Mouse (Mus musculus) lung, postnatal 0 days (tissue): ENCODE results near the gene Itpr2. TPM values are rescaled to one million over a fixed set of nuclear protein-coding genes. Genes with fewer than 3 reads are reported as not detected.
A peak's percentile ranks its signal among the peaks of the same experiment; 100 is the strongest.

Experiments used
- ATAC-seq: fragments of 200-750 bp; cut with Nextera tagmentation; 2 replicates; pipeline ENCODE4 v1.8.0; 2017; ENCODE audit warnings: moderate library complexity
- DNase-seq: peaks from one replicate; pipeline ENCODE4 v3.0.0-alpha.2; 2016; ENCODE audit warnings: low spot score
- H3K27ac ChIP-seq: fragments of 300-500 bp; sonication (generic); 2 replicates; pipeline ENCODE4 v1.5.1; 2014; ENCODE audit warnings: antibody characterized with exemption, mild to moderate bottlenecking, low read length, mixed read lengths
- H3K27me3 ChIP-seq: fragments of 300-500 bp; sonication (generic); replicated peaks from 2 replicates; pipeline ENCODE4 v1.6.1; 2014; ENCODE audit warnings: low read length, mixed read lengths; ENCODE audit not compliant: insufficient read depth
- H3K36me3 ChIP-seq: fragments of 300-500 bp; sonication (generic); 2 replicates; pipeline ENCODE4 v1.6.1; 2014; ENCODE audit warnings: low read length, mixed read lengths; ENCODE audit not compliant: insufficient read depth
- H3K4me1 ChIP-seq: fragments of 300-500 bp; sonication (generic); 2 replicates; pipeline ENCODE4 v1.6.1; 2014; ENCODE audit warnings: antibody characterized with exemption, low read depth, low read length, mixed read lengths; ENCODE audit not compliant: insufficient read depth
- H3K4me2 ChIP-seq: fragments of 300-500 bp; sonication (generic); replicated peaks from 2 replicates; pipeline ENCODE4 v1.6.1; 2014; ENCODE audit warnings: low read depth, mild to moderate bottlenecking, low read length, moderate library complexity, mixed read lengths
- H3K4me3 ChIP-seq: fragments of 300-500 bp; sonication (generic); 2 replicates; pipeline ENCODE4 v1.5.1; 2014; ENCODE audit warnings: low read depth, low read length
- H3K9ac ChIP-seq: fragments of 300-500 bp; sonication (generic); replicated peaks from 2 replicates; pipeline ENCODE4 v1.6.1; 2014; ENCODE audit warnings: low read depth, mild to moderate bottlenecking
- H3K9me3 ChIP-seq: fragments of 300-500 bp; sonication (generic); 2 replicates; pipeline ENCODE4 v1.6.1; 2016; ENCODE audit warnings: low read length, mixed read lengths
- CTCF ChIP-seq: IDR thresholded peaks from 2 replicates; pipeline ENCODE4 v1.5.1; 2016; ENCODE audit warnings: antibody characterized with exemption, mild to moderate bottlenecking
- EP300 ChIP-seq: IDR thresholded peaks from 2 replicates; pipeline ENCODE4 v1.6.1; 2016; ENCODE audit warnings: antibody characterized with exemption, mild to moderate bottlenecking, control low read depth
- WGBS: fragments of 180-500 bp; shearing (Covaris S2); extraction: QIAGEN DNeasy Blood & Tissue Kit; methylation state at CpG from one replicate; pipeline ENCODE4 v1.1.7; 2014; 5-methylcytosine and 5-hydroxymethylcytosine counted together
- polyA plus RNA-seq: library from polyadenylated mRNA; unstranded; fragments of >200 nt; fragmentation: Nextera tagmentation; extraction: Ambion mirVana; gene quantifications from 2 replicates; pipeline ENCODE4 v1.2.1, GENCODE M21; 2015

Gene Itpr2
- polyA plus RNA-seq, 1 experiment from 2014 or later: 15.7 TPM

GRCm38 (mm10) chr6:146256947-146257670 lies 244.9 kb downstream of the Itpr2 start:
- WGBS: 71% methylated on average over 7 of the region's 7 CpGs
- Histone ChIP-seq H3K36me3 (no peaks in the 10 kb centered on the region), H3K4me1 (no peaks in the 10 kb centered on the region), H3K27ac (no peak overlapping the region), H3K27me3 (no peaks in the 10 kb centered on the region), H3K9ac (no peak overlapping the region), H3K4me3 (no peak overlapping the region), H3K4me2 (no peak overlapping the region), H3K9me3 (no peaks in the 10 kb centered on the region)
- TF ChIP-seq EP300 (no peak), CTCF (peak; percentile 47)
- DNase-seq (peak; percentile 24), ATAC-seq (no peak)

- no peaks in the 10 kb centered on the region for H3K4me1 ChIP-seq
- TF ChIP-seq CTCF (no peak), EP300 (no peak)
- no peak overlapping the region for H3K27ac ChIP-seq
- no peak overlapping the region for H3K4me3 ChIP-seq
- ATAC-seq: no peak
- DNase-seq: no peak
- H3K36me3 ChIP-seq: no peaks in the 10 kb centered on the region
- H3K9me3 ChIP-seq: no peaks in the 10 kb centered on the region
- 27% methylated on average over 2 of the region's 2 CpGs for WGBS
- no peaks in the 10 kb centered on the region for H3K27me3 ChIP-seq
- no peak overlapping the region for H3K9ac ChIP-seq
- H3K4me2 ChIP-seq: no peak overlapping the region
Measured at GRCm38 (mm10) chr6:146256401-146256800, 245.6 kb downstream of the Itpr2 start.

- Histone ChIP-seq H3K27ac (no peak overlapping the region), H3K4me2 (no peak overlapping the region), H3K4me3 (no peak overlapping the region), H3K27me3 (no peaks in the 10 kb centered on the region), H3K9me3 (no peaks in the 10 kb centered on the region), H3K4me1 (no peaks in the 10 kb centered on the region), H3K36me3 (no peaks in the 10 kb centered on the region), H3K9ac (no peak overlapping the region)
- no peak for ATAC-seq
- DNase-seq: no peak
- WGBS: 98% methylated on average over 6 of the region's 6 CpGs
- no peak for TF ChIP-seq EP300
- TF ChIP-seq CTCF: no peak
Measured at GRCm38 (mm10) chr6:146255656-146256055, 246.4 kb downstream of the Itpr2 start.

GRCm38 (mm10) chr6:146254931-146255330 lies 247.1 kb downstream of the Itpr2 start:
- WGBS: 88% methylated on average over 9 of the region's 9 CpGs
- no peak for TF ChIP-seq CTCF
- TF ChIP-seq EP300: no peak
- Histone ChIP-seq H3K4me2 (no peak overlapping the region), H3K27me3 (no peaks in the 10 kb centered on the region), H3K27ac (no peak overlapping the region), H3K9me3 (no peaks in the 10 kb centered on the region), H3K4me1 (no peaks in the 10 kb centered on the region), H3K4me3 (no peak overlapping the region), H3K9ac (no peak overlapping the region), H3K36me3 (no peaks in the 10 kb centered on the region)
- ATAC-seq (no peak), DNase-seq (no peak)

GRCm38 (mm10) chr6:146254216-146254820 lies 247.7 kb downstream of the Itpr2 start:
- H3K4me2 ChIP-seq: no peak overlapping the region
- no peak overlapping the region for H3K9ac ChIP-seq
- H3K4me3 ChIP-seq: no peak overlapping the region
- H3K9me3 ChIP-seq: no peaks in the 10 kb centered on the region
- H3K27me3 ChIP-seq: no peaks in the 10 kb centered on the region
- no peak for TF ChIP-seq CTCF
- TF ChIP-seq EP300: no peak
- no peak for ATAC-seq
- H3K4me1 ChIP-seq: no peaks in the 10 kb centered on the region
- H3K27ac ChIP-seq: no peak overlapping the region
- WGBS: 85% methylated on average over 3 of the region's 3 CpGs
- no peaks in the 10 kb centered on the region for H3K36me3 ChIP-seq
- no peak for DNase-seq

GRCm38 (mm10) chr6:146249096-146249495 lies 252.9 kb downstream of the Itpr2 start:
- 82% methylated on average over 6 of the region's 6 CpGs for WGBS

More at GRCm38 (mm10) chr6:146249096-146249495, 252.9 kb downstream of the Itpr2 start:
- no peaks in the 10 kb centered on the region for H3K27me3 ChIP-seq
- DNase-seq (no peak), ATAC-seq (no peak)
- no peaks in the 10 kb centered on the region for H3K4me1 ChIP-seq
- no peaks in the 10 kb centered on the region for H3K9me3 ChIP-seq
- no peak overlapping the region for H3K9ac ChIP-seq
- H3K4me3 ChIP-seq: no peak overlapping the region
- TF ChIP-seq EP300: no peak
- TF ChIP-seq CTCF: no peak
- no peak overlapping the region for H3K27ac ChIP-seq
- H3K4me2 ChIP-seq: no peak overlapping the region
- no peaks in the 10 kb centered on the region for H3K36me3 ChIP-seq
